Mouse (Mus musculus): ENCODE results near the gene Syne3.
A peak's percentile ranks its signal among the peaks of the same experiment; 100 is the strongest.

Syne3 gene

DNA sequence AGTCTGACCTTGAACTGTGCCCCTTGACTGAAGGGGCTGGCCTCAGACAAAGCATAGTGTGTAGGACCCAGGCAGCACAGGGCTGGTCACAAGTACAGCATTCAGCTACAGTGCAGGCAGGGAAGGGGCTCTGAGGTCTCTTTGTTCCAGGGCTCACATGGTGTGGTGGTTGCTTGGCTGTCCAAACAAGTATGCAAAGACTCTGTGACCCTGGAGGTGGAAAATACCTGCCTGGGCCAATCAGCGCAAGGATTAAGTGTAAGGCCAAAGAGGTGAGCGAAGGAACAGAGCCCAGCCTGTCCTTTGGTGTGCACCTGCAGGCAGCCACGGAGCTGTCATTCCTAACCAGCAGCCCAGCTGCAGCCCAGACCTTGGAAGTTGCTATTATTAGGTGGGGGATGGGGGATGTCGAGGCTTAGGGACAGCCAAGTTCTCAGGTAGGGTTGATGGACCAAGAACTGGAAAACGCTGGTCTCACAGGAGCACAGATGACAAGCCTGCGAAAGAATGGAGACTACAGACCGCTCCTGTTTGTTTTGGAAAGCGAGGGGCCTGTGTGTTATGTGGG lies 112.5 kb downstream of the Syne3 start:
- DNase-seq (ENCODE audit: extremely low spot score, low spot score): no peak

DNA sequence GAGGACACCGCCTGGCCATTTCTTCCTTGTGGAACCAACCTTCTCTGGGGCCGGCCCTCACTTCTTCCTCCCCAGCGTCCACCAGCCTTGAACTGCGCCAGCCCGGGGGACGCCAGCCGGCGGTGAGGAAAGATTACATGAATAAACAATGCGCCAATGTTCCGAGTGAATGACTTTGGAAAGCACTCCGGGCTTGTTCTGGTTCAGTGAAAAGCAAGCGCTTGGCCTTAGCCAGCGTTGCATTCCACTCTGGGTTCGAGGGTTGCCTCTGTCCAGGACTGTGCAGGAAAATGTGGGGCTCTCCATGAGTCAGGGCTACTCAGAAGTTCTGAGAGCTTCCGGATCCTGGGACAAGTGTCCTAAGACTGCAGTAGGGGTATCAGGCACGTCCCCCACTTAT lies 113.0 kb downstream of the Syne3 start:
- peak; percentile 39 for DNase-seq (ENCODE audit: extremely low spot score, low spot score)

DNA sequence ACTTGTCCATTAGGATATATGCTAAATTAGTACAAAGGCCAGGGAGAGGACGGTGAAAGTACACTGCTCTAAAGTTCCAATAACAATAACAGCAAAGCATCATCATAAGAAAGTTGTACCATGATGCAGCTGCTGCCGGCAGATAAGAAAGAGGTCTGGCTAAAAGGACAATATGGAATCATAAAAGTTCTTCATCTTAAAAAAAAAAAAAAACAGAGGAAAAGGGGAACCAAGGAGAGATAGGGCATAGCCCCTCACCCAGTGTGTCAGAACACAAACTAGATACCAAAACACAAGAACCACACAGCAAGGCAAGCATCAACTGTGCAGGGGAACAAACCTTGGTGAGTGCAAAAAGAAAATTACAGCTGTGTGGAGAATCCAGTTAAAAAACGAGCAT lies 117.4 kb downstream of the Syne3 start:
- DNase-seq (ENCODE audit: extremely low spot score, low spot score): no peak

DNA sequence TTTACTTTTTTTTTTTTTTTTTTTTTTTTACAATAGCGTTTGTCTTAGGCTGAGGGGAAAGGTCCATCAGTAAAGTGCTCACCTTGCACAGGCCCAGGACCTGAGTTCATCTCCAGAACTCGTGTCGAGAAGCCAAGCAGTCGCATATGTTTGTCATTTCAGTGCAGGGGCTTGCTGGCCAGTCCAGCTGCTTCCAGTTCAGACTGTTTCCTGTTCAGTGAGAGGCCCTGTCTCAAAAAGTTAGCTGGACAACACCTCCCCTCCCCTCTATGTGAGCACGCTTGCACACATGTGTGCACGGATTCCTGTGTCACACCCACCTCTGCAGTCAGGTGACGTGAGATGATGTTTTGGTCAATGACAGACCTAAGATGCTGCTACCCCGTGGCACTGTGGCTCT lies 119.5 kb downstream of the Syne3 start:
- no peak for DNase-seq (ENCODE audit: extremely low spot score, low spot score)

DNA sequence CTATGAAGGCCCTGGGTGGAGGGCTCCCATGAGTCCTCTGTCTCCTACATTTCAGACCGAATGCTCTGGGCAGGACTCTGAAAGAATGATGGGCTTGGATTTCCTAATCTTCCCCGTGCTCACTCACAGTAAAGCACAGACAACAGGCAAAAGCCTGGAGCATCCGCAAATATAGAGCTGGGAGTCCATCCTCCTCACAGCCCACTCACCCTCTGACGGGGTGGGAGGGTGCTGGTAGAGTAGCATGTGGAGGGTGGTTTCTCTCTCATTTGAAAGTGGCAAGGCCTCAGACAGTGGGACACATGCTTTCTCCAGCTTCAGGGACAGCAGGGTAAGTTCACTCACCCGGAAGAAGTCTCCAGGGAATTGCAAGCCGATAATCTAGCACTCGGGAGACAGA lies 123.5 kb downstream of the Syne3 start:
- DNase-seq (ENCODE audit: extremely low spot score, low spot score): no peak

DNA sequence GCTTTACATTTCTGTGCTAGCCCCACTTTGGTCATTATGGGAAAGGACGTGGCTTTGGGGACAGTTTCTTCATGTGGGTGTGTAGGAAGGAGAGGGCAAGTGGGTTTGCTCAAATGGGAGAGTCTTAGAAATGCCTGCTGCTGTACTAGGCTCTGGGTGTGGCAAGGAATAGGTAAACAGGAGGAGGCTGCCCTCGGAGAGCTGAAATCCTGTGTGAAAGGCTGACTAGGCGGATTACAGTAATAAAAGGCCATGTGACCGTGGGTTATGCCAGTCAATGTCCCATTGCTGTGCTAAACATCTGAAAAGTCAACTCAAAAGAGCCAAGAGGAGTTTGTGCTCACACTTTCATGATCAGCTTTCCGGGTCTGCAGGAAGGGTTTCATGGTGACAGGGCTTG lies 127.1 kb downstream of the Syne3 start:
- no peak for DNase-seq (ENCODE audit: extremely low spot score, low spot score)

DNA sequence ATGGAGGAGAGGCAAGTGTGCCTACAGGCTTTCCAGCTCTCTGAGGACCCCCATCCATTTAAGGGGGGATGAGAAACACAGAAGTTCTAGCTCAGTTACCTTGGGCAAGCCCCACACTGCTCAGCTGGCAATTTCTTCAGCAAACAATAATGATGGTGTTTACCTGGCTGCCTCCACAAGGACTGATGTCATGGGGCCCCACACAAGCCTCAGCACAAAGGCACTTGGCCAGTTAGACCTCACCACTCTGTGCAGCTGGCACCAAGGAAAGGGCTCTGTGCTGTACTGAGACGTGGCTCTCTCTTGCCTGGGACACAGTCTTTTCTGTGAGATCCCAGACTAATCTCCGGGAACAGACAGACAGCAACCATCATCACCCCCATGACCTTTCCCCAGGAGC lies 127.5 kb downstream of the Syne3 start:
- no peak for DNase-seq (ENCODE audit: extremely low spot score, low spot score)

DNA sequence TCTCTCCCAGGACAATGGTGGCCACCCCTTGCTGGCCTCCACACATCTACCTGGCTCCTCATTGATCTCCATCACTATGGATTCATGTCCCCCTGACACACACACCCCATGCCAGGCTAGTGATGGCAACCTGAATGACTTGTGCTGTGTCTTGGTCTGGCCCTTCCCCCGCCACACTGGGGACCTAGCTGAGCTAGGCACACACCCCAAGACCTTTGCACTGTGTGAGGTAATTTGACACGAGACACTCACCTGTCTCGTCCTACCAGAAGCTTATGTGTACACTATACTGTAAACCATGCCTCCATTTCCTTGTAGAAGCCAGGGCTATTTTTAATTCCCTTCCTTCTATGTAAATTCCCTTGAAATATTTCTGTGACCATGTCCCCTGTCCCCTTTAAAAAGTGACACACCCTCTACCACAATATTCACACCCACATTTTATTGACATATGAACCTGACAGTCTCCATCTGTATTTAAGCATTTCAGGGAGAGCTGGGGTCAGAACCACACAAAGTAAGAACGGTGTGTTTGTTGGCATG lies 128.0 kb downstream of the Syne3 start:
- no peak for DNase-seq (ENCODE audit: extremely low spot score, low spot score)

DNA sequence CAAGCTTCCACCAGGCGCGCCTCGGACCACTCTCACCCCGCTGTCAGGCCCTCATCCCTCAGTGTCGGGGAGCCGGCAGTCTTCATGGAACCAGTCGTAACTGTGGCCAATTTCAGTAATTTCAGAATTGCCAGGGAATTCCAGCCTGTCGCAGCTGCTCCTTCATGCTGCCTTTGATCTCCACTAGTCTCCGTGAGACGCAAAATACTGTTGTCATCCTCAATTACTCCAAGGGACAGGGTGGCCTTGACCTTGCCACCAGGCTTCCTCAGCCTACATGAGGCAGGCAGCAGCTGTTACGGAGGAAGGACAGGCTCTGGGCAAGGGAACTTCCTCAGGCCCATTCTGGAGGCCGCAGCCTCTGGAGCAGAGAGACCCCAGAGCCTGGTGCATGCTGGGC lies 129.2 kb downstream of the Syne3 start:
- no peak for DNase-seq (ENCODE audit: extremely low spot score, low spot score)
